Mouse (Mus musculus) hindbrain, embryonic 12.5 days (tissue): ENCODE results near the gene Bnip2. TPM values are rescaled to one million over a fixed set of nuclear protein-coding genes. Genes with fewer than 3 reads are reported as not detected.

Experiments used
- ATAC-seq: fragments of 200-750 bp; cut with Nextera tagmentation; 2 replicates; pipeline ENCODE4 v1.8.0; 2017; ENCODE audit warnings: moderate TSS enrichment; ENCODE audit not compliant: low FRiP score
- H3K27ac ChIP-seq: fragments of 300-500 bp; sonication (generic); 2 replicates; pipeline ENCODE4 v1.5.1; 2016; ENCODE audit warnings: mild to moderate bottlenecking
- H3K27me3 ChIP-seq: fragments of 300-500 bp; sonication (generic); 2 replicates; pipeline ENCODE4 v1.6.1; 2016; ENCODE audit warnings: mild to moderate bottlenecking
- H3K36me3 ChIP-seq: fragments of 300-500 bp; sonication (generic); 2 replicates; pipeline ENCODE4 v1.6.1; 2016; ENCODE audit warnings: mild to moderate bottlenecking
- H3K4me1 ChIP-seq: fragments of 300-500 bp; sonication (generic); 2 replicates; pipeline ENCODE4 v1.6.1; 2016
- H3K4me2 ChIP-seq: fragments of 300-500 bp; sonication (generic); replicated peaks from 2 replicates; pipeline ENCODE4 v1.6.1; 2016; ENCODE audit warnings: mild to moderate bottlenecking
- H3K4me3 ChIP-seq: fragments of 300-500 bp; sonication (generic); 2 replicates; pipeline ENCODE4 v1.5.1; 2016; ENCODE audit warnings: mild to moderate bottlenecking
- H3K9ac ChIP-seq: fragments of 300-500 bp; sonication (generic); 2 replicates; pipeline ENCODE4 v1.6.1; 2016; ENCODE audit warnings: mild to moderate bottlenecking, moderate library complexity
- H3K9me3 ChIP-seq: fragments of 300-500 bp; sonication (generic); replicated peaks from 2 replicates; pipeline ENCODE4 v1.6.1; 2016; ENCODE audit warnings: mild to moderate bottlenecking
- WGBS: fragments of 180-500 bp; shearing (Covaris S2); methylation state at CpG from one replicate; pipeline ENCODE4 v1.1.7; 2016; 5-methylcytosine and 5-hydroxymethylcytosine counted together
- polyA plus RNA-seq: library from polyadenylated mRNA; unstranded; fragments of >200 nt; fragmentation: Nextera tagmentation; extraction: Ambion mirVana; gene quantifications from 2 replicates; pipeline ENCODE4 v1.2.1, GENCODE M21; 2016

Bnip2 gene
- polyA plus RNA-seq: 109 and 111 TPM in 2 replicates

- Histone ChIP-seq H3K27ac (peak within 1 kb of the TSS; percentile 97), H3K36me3 (peaks cover 10% of the 10 kb centered on the region; the same call in 1 of the 2 replicates), H3K27me3 (no peaks in the 10 kb centered on the region), H3K9me3 (no peaks in the 10 kb centered on the region), H3K4me1 (peaks cover 24% of the 10 kb centered on the region), H3K4me2 (peak within 1 kb of the TSS; percentile 65), H3K9ac (peak within 1 kb of the TSS; percentile 98), H3K4me3 (peak within 1 kb of the TSS; percentile 99)
- WGBS: under 1% methylated on average over 70 of the region's 76 CpGs
- ATAC-seq: peak; percentile 95
These were observed at the start of gene Bnip2 for GRCm38 (mm10) chr9:69989303-69990121. Gene Bnip2 (plus strand): TSS chr9:69989466.

DNA sequence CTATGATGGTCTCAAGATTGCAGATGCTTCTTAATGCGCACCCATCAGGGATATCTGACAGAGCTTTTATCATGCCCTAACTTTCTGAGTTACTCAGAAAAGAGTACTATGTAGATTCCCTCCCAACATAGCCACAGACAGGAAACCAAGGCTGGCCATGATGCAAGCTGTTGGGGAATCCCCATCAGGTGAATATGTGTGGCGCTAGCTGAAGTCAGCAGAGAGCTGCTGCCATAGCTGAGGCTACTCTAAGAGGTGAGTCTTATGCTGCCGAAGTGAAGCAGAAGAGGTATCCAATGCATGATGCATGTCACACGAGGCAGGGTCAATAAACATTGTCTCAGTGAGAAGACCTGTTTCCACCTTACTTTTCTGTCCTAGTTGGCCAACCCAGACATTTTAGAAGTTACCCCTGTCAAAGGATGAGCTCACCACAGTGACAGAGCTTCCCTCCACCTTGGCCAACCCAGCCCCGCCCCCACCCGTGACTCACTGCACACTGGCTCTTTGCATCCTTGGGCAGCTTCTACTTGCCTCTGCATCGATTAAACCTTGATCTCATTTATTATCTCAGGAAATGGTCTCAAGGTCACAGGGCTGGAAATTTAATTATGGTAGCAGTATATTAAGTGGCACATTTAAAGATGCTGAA, 48.3 kb upstream of the Bnip2 start:
- no peak overlapping the region for H3K27ac ChIP-seq
- H3K36me3 ChIP-seq: no peaks in the 10 kb centered on the region
- H3K4me3 ChIP-seq: no peak overlapping the region
- H3K9ac ChIP-seq: no peak overlapping the region
- H3K4me1 ChIP-seq: no peaks in the 10 kb centered on the region
- ATAC-seq: no peak
- 88% methylated on average over 7 of the region's 7 CpGs for WGBS
- H3K27me3 ChIP-seq: no peaks in the 10 kb centered on the region
- H3K4me2 ChIP-seq: no peak overlapping the region
- H3K9me3 ChIP-seq: no peaks in the 10 kb centered on the region

- Histone ChIP-seq H3K4me2 (no peak overlapping the region), H3K4me3 (no peak overlapping the region), H3K4me1 (no peaks in the 10 kb centered on the region), H3K27me3 (no peaks in the 10 kb centered on the region), H3K9ac (no peak overlapping the region), H3K9me3 (no peaks in the 10 kb centered on the region), H3K27ac (no peak overlapping the region), H3K36me3 (no peaks in the 10 kb centered on the region)
- ATAC-seq: no peak
- WGBS: 81% methylated on average over 6 of the region's 6 CpGs
These were observed 47.7 kb upstream of the Bnip2 start for GRCm38 (mm10) chr9:69941556-69941955.

DNA sequence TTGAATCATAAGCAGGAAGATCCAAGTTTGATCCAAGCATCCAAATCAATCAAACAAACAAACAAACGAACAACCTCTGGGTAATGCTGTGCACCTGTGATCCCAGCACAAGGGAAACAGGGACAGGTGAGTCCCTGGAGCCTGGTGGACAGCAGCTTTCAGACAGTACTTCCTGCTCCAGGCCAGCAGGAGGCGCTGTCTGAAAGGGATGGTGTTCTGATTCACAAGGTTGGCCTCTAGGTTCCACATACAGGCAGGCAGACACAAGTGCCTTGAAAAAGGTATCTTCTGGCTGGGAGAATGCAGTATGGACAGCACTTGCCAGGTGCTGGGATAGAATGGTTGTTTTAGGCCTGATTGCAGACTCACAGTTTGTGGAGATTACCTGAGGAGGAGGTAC, 40.3 kb upstream of the Bnip2 start:
- H3K4me1 ChIP-seq: no peaks in the 10 kb centered on the region
- no peak for ATAC-seq
- no peak overlapping the region for H3K4me3 ChIP-seq
- 20% methylated on average over 2 of the region's 2 CpGs for WGBS
- no peaks in the 10 kb centered on the region for H3K36me3 ChIP-seq
- H3K9ac ChIP-seq: no peak overlapping the region
- H3K9me3 ChIP-seq: no peaks in the 10 kb centered on the region
- H3K27ac ChIP-seq: no peak overlapping the region
- no peaks in the 10 kb centered on the region for H3K27me3 ChIP-seq
- H3K4me2 ChIP-seq: no peak overlapping the region

GRCm38 (mm10) chr9:69949641-69950040, 39.6 kb upstream of the Bnip2 start:
- H3K27ac ChIP-seq: no peak overlapping the region
- 88% methylated on average over 4 of the region's 4 CpGs for WGBS
- no peaks in the 10 kb centered on the region for H3K36me3 ChIP-seq
- H3K4me3 ChIP-seq: no peak overlapping the region
- no peaks in the 10 kb centered on the region for H3K4me1 ChIP-seq
- no peak for ATAC-seq
- H3K4me2 ChIP-seq: no peak overlapping the region
- no peaks in the 10 kb centered on the region for H3K9me3 ChIP-seq
- H3K27me3 ChIP-seq: no peaks in the 10 kb centered on the region
- no peak overlapping the region for H3K9ac ChIP-seq

DNA sequence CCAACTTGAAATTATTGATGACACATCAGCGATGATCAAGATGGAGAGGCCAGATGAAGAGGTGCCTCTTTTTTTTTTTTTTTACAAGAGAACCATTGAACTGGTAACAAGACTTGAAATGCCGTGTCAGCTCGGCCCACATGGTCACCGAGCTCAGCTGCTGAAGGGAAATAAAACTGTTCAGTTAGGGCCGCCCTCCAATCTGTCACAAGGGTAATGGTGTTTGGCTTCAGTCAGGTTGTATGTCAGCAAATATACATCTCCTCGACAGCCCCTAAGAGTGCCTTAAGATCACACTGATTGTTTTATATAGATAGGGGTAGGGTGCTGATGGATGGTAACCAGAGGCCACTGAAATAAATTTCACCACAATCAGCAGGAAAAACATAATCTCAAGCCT, 28.3 kb upstream of the Bnip2 start:
- Histone ChIP-seq H3K9me3 (no peaks in the 10 kb centered on the region), H3K4me3 (no peak overlapping the region), H3K36me3 (no peaks in the 10 kb centered on the region), H3K4me2 (no peak overlapping the region), H3K9ac (no peak overlapping the region), H3K27me3 (no peaks in the 10 kb centered on the region), H3K4me1 (no peaks in the 10 kb centered on the region), H3K27ac (no peak overlapping the region)
- ATAC-seq: no peak
- WGBS: 76% methylated on average over 6 of the region's 6 CpGs

DNA sequence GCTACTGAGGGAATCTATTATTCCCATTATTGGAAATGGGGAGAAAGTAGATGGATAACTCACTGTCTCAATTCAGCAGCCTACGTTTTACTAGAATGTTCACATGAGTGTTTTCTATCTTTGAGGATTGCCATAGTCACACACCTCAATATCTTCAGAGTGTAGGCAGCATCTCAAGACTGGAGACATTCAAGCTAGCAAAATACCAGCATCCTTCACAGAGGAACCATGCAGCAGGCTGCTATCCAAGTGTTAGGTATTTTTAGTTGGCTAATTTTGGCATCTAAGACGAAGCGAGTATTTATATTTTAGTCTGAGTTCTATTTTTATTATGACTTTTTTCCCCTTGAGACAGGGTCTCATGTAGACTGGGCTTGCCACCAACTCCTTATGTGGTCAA, 24.9 kb upstream of the Bnip2 start:
- WGBS: 90% methylated on average over 3 of the region's 3 CpGs
- ATAC-seq: no peak

DNA sequence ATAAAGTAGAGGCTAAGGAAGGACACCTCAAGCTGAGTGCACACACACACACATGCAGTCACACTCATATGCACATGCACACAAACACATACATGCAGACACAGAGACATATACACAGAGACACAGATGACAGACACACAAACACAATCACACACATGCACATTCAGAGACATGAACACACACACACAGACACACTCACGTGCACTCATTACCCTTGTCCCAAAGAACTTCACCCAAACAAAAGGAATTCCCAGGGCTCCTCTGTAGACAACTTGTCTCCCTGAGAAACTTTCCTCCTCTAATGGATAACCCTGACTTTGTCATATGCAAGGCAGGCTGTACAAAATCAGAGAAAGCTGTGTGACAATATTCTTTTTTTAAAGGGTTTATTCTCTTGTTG, 3.7 kb upstream of the Bnip2 start:
- no peaks in the 10 kb centered on the region for H3K9me3 ChIP-seq
- no peak for ATAC-seq
- H3K27ac ChIP-seq: no peak overlapping the region
- no peak overlapping the region for H3K9ac ChIP-seq
- no peak overlapping the region for H3K4me3 ChIP-seq
- peaks cover 2% of the 10 kb centered on the region for H3K4me1 ChIP-seq
- no peaks in the 10 kb centered on the region for H3K27me3 ChIP-seq
- H3K4me2 ChIP-seq: no peak overlapping the region
- H3K36me3 ChIP-seq: no peaks in the 10 kb centered on the region
- 84% methylated on average over 1 of the region's 1 CpGs for WGBS

More for the DNA sequence above, 24.9 kb upstream of the Bnip2 start:
- no peak overlapping the region for H3K9ac ChIP-seq
- H3K4me3 ChIP-seq: no peak overlapping the region
- H3K27ac ChIP-seq: no peak overlapping the region
- H3K27me3 ChIP-seq: no peaks in the 10 kb centered on the region
- H3K4me1 ChIP-seq: no peaks in the 10 kb centered on the region
- no peaks in the 10 kb centered on the region for H3K36me3 ChIP-seq
- H3K9me3 ChIP-seq: no peaks in the 10 kb centered on the region
- H3K4me2 ChIP-seq: no peak overlapping the region

DNA sequence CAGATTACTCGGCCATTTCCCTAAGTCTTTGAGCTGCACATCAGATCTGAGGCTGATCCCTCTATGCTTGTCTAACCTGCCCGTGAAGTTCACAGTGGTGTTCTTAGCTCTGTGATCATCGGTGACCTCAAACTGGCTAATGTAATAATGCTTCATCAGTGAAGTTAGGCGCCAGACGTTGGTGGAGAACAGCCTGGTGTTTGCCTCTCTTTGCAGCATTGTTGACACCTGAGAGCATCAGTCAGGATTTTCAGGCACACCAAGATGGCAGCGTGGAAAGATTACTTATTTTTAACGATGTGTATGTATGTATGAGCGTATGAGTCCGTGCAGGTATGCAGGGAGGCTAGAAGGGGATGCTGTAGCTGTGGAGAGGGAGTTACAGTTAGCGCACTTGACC, 3.2 kb upstream of the Bnip2 start:
- no peaks in the 10 kb centered on the region for H3K27me3 ChIP-seq
- H3K36me3 ChIP-seq: no peaks in the 10 kb centered on the region; the same call in 1 of the 2 replicates
- no peaks in the 10 kb centered on the region for H3K9me3 ChIP-seq
- H3K4me2 ChIP-seq: no peak overlapping the region
- H3K27ac ChIP-seq: no peak overlapping the region
- peaks cover 7% of the 10 kb centered on the region for H3K4me1 ChIP-seq
- no peak for ATAC-seq
- WGBS: 86% methylated on average over 10 of the region's 10 CpGs
- H3K4me3 ChIP-seq: no peak overlapping the region
- H3K9ac ChIP-seq: no peak overlapping the region

DNA sequence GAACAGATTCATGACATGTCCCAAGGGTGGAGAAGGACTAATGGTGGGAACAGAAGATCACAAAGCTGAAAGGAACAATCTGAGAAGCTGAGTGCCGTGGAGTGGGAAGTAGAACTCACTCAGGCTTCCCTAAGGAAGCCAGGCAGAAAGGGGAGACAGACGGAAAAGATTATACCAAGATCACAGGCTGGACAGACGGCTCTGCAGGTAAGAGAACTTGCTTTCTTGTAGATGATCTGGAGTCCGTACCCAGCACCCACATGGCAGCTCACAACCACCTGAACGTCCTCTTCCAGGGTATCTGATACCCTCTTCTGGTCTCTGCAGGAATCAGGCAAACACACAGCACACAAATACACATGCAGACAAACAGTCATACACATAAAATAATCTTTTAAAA, 2.7 kb upstream of the Bnip2 start:
- WGBS: 79% methylated on average over 5 of the region's 5 CpGs
- no peak for ATAC-seq
- no peak overlapping the region for H3K27ac ChIP-seq
- H3K4me2 ChIP-seq: no peak overlapping the region
- no peaks in the 10 kb centered on the region for H3K9me3 ChIP-seq
- no peaks in the 10 kb centered on the region; the same call in 1 of the 2 replicates for H3K36me3 ChIP-seq
- no peak overlapping the region for H3K4me3 ChIP-seq
- no peaks in the 10 kb centered on the region for H3K27me3 ChIP-seq
- no peak overlapping the region for H3K9ac ChIP-seq
- peaks cover 12% of the 10 kb centered on the region for H3K4me1 ChIP-seq

- no peaks in the 10 kb centered on the region for H3K9me3 ChIP-seq
- 4% methylated on average over 3 of the region's 3 CpGs for WGBS
- ATAC-seq: no peak
- no peak overlapping the region for H3K4me3 ChIP-seq
- peaks cover 20% of the 10 kb centered on the region for H3K4me1 ChIP-seq
- no peak overlapping the region for H3K27ac ChIP-seq
- no peaks in the 10 kb centered on the region for H3K27me3 ChIP-seq
- H3K36me3 ChIP-seq: peaks cover 7% of the 10 kb centered on the region; the same call in 1 of the 2 replicates
- no peak overlapping the region for H3K9ac ChIP-seq
- no peak overlapping the region for H3K4me2 ChIP-seq
These were observed 1.7 kb upstream of the Bnip2 start for GRCm38 (mm10) chr9:69987579-69987978.

GRCm38 (mm10) chr9:69988706-69989302, 462 bp upstream of the Bnip2 start:
- Histone ChIP-seq H3K27me3 (no peaks in the 10 kb centered on the region), H3K4me3 (peak overlapping the region; percentile 99), H3K36me3 (peaks cover 9% of the 10 kb centered on the region; the same call in 1 of the 2 replicates), H3K4me1 (peaks cover 24% of the 10 kb centered on the region), H3K9me3 (no peaks in the 10 kb centered on the region), H3K4me2 (peak overlapping the region; percentile 65), H3K9ac (peak overlapping the region; percentile 33; the same call in 1 of the 2 replicates), H3K27ac (peak overlapping the region; percentile 97)
- 0 out of 2 replicates have a peak, but pooled peaks have one; percentile 4 for ATAC-seq
- 39% methylated on average over 16 of the region's 16 CpGs for WGBS
